Mouse (Mus musculus): ENCODE results near the gene Kalrn.

The Kalrn gene

GRCm38 (mm10) chr16:33940095-33940494, 633.2 kb downstream of the Kalrn start:
- no peak for DNase-seq (ENCODE audit: low read depth, low spot score)

DNA sequence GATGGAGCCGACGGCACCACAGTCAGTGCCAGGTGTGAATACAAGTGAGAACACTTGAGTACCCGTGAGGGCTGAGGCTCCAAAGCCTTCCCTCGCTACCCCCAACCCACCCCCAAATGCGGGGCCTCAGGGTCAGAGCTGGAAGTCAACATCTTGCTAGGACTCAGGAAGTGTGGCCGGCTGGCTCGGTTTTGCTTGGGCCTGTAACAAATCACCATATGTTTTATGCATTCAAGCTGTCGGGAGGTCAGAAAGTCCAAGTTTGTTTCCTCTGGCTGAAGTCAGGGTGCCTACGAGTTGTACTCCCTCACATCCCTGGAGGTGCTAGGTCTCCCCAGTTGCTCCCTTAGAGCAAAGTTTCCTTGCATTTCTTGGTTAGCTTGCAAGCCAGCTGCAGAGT, 633.7 kb downstream of the Kalrn start:
- DNase-seq (ENCODE audit: low read depth, low spot score) = no peak

- DNase-seq (ENCODE audit: low read depth, low spot score) = no peak
Measured at GRCm38 (mm10) chr16:33939133-33939531, 634.2 kb downstream of the Kalrn start.

DNA sequence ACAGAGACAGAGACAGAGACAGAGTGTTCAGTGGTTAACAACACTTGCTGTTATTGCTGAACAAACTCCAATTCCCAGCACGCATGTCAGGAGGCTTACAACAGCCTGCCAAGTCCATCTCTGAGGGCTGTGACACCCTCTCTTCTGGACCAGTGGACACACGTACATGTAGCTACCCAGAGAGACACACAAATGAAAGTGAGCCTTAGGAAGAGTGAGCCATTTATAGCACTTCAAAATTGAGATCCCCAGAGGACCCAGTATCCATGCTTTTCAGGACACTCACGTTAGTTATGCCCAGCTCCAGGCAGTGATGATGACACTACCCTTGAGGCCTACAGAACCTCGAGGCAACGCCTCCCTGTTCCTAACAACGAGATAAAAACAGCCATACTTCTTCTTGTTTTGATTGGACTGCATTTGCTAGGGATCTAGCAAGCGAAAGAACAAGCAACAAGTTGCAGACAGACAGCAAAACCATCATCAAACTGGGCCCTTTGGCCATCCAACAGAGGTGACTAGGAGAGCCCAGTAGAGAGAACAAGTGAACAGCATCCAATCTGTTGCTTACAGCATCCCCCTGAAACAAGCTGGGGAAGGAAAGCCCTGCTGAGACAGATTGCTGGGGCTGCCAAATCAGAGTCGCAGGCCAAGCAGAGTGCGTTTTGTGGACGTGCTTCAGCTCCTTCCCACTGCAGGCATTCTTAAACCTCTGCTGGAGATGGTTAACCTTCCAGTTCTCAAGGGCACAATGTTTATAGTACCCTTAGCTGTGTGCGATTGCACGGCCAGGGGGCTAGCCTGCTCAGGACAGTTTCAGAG, 634.8 kb downstream of the Kalrn start:
- DNase-seq (ENCODE audit: low read depth, low spot score) = no peak

- DNase-seq (ENCODE audit: low read depth, low spot score) = no peak
Measured at GRCm38 (mm10) chr16:33937567-33937966, 635.8 kb downstream of the Kalrn start.

- DNase-seq (ENCODE audit: low read depth, low spot score) = no peak
Measured at GRCm38 (mm10) chr16:33936885-33937284, 636.4 kb downstream of the Kalrn start.

DNA sequence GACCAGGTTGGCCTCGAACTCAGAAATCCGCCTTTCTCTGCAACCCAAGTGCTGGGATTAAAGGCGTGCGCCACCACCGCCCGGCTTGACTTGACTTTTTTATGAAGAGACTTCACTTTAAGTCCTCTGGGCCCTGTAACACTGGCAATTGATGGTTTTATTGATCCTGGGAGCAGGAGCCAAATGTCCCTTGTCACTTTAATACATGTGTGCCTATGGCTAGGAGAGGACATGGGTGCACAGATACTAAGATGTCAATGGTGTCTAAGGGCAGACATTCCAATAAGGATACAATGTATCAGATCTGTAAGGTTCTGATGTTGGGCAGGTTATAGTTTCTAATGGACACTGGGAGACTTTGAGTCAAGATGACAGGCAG, 637.9 kb downstream of the Kalrn start:
- DNase-seq (ENCODE audit: low read depth, low spot score) = no peak

DNA sequence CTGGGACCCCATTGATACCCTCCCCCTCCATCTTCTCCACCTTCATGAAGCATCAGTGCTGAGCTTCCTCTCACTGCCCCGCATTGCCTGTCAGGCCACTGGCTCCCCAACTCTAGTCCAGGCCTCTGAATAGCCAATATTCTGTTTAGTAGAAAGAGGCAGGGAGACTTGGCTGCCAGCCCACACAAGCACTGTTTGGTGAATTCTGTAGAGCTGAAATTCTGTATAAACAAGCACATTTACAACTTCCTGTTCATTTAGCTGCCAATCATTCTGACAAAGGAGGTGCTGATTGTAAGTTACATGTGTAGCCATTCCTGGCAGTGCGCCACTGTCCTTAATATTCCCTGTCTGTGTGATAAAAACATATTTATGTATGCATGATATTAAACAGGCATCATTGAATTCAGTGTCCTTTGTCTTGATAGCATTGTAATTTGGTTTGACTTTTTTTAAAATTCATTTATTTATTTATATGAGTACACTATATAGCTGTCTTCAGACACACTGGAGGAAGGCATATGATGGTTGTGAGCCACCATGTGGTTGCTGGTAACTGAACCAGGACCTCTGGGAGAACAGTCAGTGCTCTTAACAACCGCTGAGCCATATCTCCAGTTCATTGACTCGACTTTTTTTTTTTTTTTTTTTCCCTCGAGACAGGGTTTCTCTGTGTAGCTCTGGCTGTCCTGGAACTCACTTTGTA, 638.5 kb downstream of the Kalrn start:
- no peak for DNase-seq (ENCODE audit: low read depth, low spot score)

GRCm38 (mm10) chr16:33933411-33933810, 639.9 kb downstream of the Kalrn start:
- DNase-seq (ENCODE audit: low read depth, low spot score) = no peak

DNA sequence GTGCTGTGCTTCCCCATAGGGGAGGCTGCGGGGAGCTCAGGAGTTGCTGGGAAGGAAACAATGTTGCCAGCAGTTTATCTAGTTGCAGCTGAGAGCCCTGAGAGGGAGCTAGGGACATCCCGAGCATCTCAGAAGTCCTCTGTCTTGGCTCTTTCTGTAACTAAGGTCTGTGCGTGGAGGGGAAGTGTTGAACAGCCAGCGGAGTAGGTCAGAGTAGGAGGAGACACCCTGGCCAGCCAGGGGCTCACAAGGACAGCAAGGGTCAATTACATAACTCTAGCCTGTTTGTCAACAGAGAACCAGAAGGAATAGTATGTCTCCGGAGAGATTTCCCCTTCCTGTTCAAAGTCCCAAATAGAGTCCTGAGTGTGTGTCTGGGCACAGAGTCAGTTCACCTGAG, 641.2 kb downstream of the Kalrn start:
- DNase-seq (ENCODE audit: low read depth, low spot score) = no peak

- DNase-seq (ENCODE audit: low read depth, low spot score) = no peak
Measured at GRCm38 (mm10) chr16:33931682-33932081, 641.6 kb downstream of the Kalrn start.

DNA sequence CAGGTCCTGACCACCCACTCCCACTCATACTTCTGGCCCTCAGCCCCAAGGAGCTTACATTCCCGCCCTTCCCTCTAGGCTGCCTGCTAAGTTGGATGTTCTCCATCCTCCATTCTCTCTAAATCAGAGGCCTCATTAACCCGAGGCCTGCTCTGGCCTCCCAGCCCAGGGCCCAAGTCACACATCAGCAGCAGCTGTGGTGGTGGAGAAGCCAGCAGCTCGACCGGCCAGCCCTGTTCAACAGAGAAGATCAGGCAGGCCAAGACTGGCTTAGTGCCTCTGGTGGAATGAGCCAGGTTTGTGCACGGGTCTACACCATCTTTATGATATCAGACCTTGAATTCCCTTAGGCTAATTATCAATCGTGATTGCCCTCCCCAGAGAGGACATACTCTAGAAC, 642.5 kb downstream of the Kalrn start:
- no peak for DNase-seq (ENCODE audit: low read depth, low spot score)

DNA sequence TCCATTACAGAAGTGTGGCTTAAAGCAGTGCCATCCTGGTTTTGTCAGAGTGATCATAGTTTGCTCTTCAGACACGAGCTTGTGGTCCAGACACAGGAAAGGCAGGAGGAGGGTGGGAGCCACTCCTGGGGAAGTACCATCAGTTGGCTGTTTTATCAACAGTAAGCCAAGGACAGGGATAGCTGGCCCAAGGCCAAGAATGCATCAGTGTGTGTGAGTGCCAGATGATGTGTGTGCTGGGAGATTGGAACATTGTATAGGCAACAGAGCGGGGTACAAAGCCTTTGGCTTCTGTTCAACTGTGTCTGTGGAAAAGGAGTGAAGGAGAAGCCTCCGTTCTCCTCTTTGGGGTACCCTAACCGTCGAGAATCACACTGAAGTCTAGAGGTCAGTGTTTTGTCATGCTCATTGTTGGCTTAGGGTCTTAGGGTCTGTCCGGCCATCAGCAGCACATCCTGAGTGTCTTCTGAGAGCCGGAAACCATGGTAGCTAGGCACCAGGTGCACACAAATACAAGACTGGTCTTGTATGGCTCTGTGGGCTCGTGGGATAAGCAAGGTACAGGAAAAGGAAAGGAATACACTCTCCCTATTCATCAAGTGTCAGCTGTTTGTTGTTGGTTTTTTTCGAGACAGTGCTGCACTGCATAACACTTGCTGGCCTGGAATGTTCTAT, 644.4 kb downstream of the Kalrn start:
- DNase-seq (ENCODE audit: low read depth, low spot score) = no peak

GRCm38 (mm10) chr16:33927263-33927824, 646.0 kb downstream of the Kalrn start:
- DNase-seq (ENCODE audit: low read depth, low spot score) = no peak

DNA sequence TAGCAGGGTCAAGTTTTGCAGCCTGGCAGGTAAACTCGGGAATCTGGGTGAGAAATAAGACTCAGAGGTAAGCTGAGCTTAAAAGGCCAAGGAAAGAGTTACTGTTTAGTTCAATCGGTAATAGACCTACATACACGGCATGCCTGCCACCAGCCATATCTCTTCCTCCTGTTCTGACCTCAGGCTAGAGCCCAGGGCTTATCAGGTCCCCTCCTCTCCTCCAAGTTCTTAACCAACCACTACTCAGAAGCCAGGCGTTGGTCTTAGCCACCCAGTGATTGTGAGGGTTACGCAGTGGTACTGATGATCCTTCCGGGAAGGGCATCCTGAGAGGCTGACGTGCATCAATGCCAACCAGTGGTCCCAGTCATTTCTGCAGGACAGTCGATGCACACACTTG, 649.6 kb downstream of the Kalrn start:
- DNase-seq (ENCODE audit: low read depth, low spot score) = no peak

GRCm38 (mm10) chr16:33923001-33923316, 650.4 kb downstream of the Kalrn start:
- no peak for DNase-seq (ENCODE audit: low read depth, low spot score)

DNA sequence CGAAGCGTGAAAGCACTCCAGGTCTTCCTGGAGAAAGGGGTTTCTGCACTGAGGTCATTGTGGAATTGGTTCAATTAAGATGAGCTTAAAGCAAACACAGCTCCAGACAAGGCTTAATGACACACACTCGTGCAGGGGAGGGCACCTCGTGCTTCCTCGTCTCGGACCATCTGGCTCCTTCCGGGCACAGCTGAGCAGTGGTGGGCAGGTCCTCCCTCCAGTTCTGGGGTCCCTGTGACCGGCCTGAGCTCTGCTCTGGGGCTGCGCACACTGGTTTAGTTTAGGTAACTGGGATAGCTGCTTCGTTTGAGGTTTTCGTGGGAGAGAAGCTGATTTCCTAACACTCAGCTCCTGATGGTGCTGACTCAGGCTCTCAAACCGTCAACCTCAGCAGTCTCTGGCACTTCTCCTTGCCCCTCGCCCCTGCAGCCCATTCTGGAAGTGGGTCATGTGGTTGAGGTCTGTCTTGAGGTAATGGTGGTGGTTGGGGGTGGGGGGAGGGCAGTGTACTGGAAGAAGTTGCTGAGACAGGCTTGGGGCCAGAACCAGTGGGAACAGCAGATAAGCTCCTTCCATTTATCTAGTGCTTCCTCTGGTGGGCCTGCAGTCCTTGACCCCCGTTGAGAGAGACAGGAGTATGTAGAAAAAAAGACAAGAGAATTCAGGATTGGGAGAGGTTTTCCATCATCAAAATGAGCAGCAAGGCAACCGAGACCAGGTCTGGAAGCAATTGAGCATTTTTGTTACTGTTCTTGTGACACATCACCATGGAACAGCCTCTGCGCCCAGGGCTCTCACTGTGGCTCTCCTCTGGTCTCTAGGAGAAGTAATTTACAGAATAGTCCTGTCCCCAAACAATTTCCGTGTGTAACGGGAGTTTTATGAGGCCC, 651.0 kb downstream of the Kalrn start:
- no peak for DNase-seq (ENCODE audit: low read depth, low spot score)

- DNase-seq (ENCODE audit: low read depth, low spot score) = no peak
Measured at GRCm38 (mm10) chr16:33921514-33921913, 651.8 kb downstream of the Kalrn start.

Data from CD4-positive helper T cell, adult 2 months (primary cell).